Mouse (Mus musculus): ENCODE results near the gene Arl3. TPM values are rescaled to one million over a fixed set of nuclear protein-coding genes. Genes with fewer than 3 reads are reported as not detected.

Arl3 gene
- polyA plus RNA-seq, 1 experiment from 2014 or later, result 246 TPM

- no peak overlapping the region for H3K9ac ChIP-seq (replicated peaks; ENCODE audit: low read depth, low read length)
- H3K27ac ChIP-seq (ENCODE audit: low read length), result no peak overlapping the region
- WGBS, result 73% methylated on average over 2 of the region's 2 CpGs
- H3K27me3 ChIP-seq (replicated peaks; ENCODE audit: control insufficient read depth, insufficient read depth, low read length), result no peaks in the 10 kb centered on the region
- 0 out of 2 replicates have a peak, but pooled peaks cover 5% of the 10 kb centered on the region for H3K36me3 ChIP-seq (ENCODE audit: control insufficient read depth, insufficient read depth)
- peaks cover 20% of the 10 kb centered on the region for H3K4me1 ChIP-seq (replicated peaks; ENCODE audit: control insufficient read depth, insufficient read depth, low read length)
- H3K9me3 ChIP-seq (ENCODE audit: control insufficient read depth, low read length), result no peaks in the 10 kb centered on the region
- no peak for ATAC-seq
- H3K4me3 ChIP-seq (replicated peaks; ENCODE audit: low read length), result no peak overlapping the region
- no peak overlapping the region for H3K4me2 ChIP-seq (ENCODE audit: low read length)
Observed at GRCm38 (mm10) chr19:46486709-46487108, 86.3 kb downstream of the Arl3 start.

- Histone ChIP-seq H3K27me3 (replicated peaks; ENCODE audit: control insufficient read depth, insufficient read depth, low read length) (no peaks in the 10 kb centered on the region), H3K4me2 (ENCODE audit: low read length) (no peak overlapping the region), H3K4me3 (replicated peaks; ENCODE audit: low read length) (no peak overlapping the region), H3K36me3 (ENCODE audit: control insufficient read depth, insufficient read depth) (0 out of 2 replicates have a peak, but pooled peaks cover 5% of the 10 kb centered on the region), H3K4me1 (replicated peaks; ENCODE audit: control insufficient read depth, insufficient read depth, low read length) (peaks cover 22% of the 10 kb centered on the region), H3K9ac (replicated peaks; ENCODE audit: low read depth, low read length) (no peak overlapping the region), H3K27ac (ENCODE audit: low read length) (no peak overlapping the region), H3K9me3 (ENCODE audit: control insufficient read depth, low read length) (no peaks in the 10 kb centered on the region)
- no peak for ATAC-seq
- WGBS, result 79% methylated on average over 9 of the region's 9 CpGs
Observed at GRCm38 (mm10) chr19:46485847-46486246, 87.2 kb downstream of the Arl3 start.

- H3K4me1 ChIP-seq (replicated peaks; ENCODE audit: control insufficient read depth, insufficient read depth, low read length), result peaks cover 19% of the 10 kb centered on the region
- 56% methylated on average over 4 of the region's 5 CpGs for WGBS
- ATAC-seq, result no peak
Observed at GRCm38 (mm10) chr19:46484518-46484917, 88.5 kb downstream of the Arl3 start.

GRCm38 (mm10) chr19:46483701-46484328 is 89.2 kb downstream of the Arl3 start:
- Histone ChIP-seq H3K4me3 (replicated peaks; ENCODE audit: low read length) (no peak overlapping the region), H3K9me3 (ENCODE audit: control insufficient read depth, low read length) (no peaks in the 10 kb centered on the region), H3K4me1 (replicated peaks; ENCODE audit: control insufficient read depth, insufficient read depth, low read length) (peaks cover 19% of the 10 kb centered on the region), H3K27ac (ENCODE audit: low read length) (peak overlapping the region; percentile 77), H3K27me3 (replicated peaks; ENCODE audit: control insufficient read depth, insufficient read depth, low read length) (no peaks in the 10 kb centered on the region), H3K36me3 (ENCODE audit: control insufficient read depth, insufficient read depth) (0 out of 2 replicates have a peak, but pooled peaks cover 5% of the 10 kb centered on the region), H3K4me2 (ENCODE audit: low read length) (no peak overlapping the region), H3K9ac (replicated peaks; ENCODE audit: low read depth, low read length) (no peak overlapping the region)
- 48% methylated on average over 15 of the region's 15 CpGs for WGBS
- peak; percentile 55; the same call in 1 of the 2 replicates for ATAC-seq

More at GRCm38 (mm10) chr19:46484518-46484917, 88.5 kb downstream of the Arl3 start:
- Histone ChIP-seq H3K27ac (ENCODE audit: low read length) (peak overlapping the region; percentile 77; the same call in 1 of the 2 replicates), H3K4me3 (replicated peaks; ENCODE audit: low read length) (no peak overlapping the region), H3K4me2 (ENCODE audit: low read length) (no peak overlapping the region), H3K27me3 (replicated peaks; ENCODE audit: control insufficient read depth, insufficient read depth, low read length) (no peaks in the 10 kb centered on the region), H3K9ac (replicated peaks; ENCODE audit: low read depth, low read length) (no peak overlapping the region), H3K36me3 (ENCODE audit: control insufficient read depth, insufficient read depth) (0 out of 2 replicates have a peak, but pooled peaks cover 5% of the 10 kb centered on the region), H3K9me3 (ENCODE audit: control insufficient read depth, low read length) (no peaks in the 10 kb centered on the region)

GRCm38 (mm10) chr19:46482896-46483516 is 90.0 kb downstream of the Arl3 start:
- H3K4me1 ChIP-seq (replicated peaks; ENCODE audit: control insufficient read depth, insufficient read depth, low read length), result peaks cover 19% of the 10 kb centered on the region
- 34% methylated on average over 17 of the region's 17 CpGs for WGBS
- no peaks in the 10 kb centered on the region for H3K9me3 ChIP-seq (ENCODE audit: control insufficient read depth, low read length)
- ATAC-seq, result no peak
- no peaks in the 10 kb centered on the region for H3K27me3 ChIP-seq (replicated peaks; ENCODE audit: control insufficient read depth, insufficient read depth, low read length)
- H3K27ac ChIP-seq (ENCODE audit: low read length), result no peak overlapping the region
- H3K9ac ChIP-seq (replicated peaks; ENCODE audit: low read depth, low read length), result no peak overlapping the region
- 0 out of 2 replicates have a peak, but pooled peaks cover 5% of the 10 kb centered on the region for H3K36me3 ChIP-seq (ENCODE audit: control insufficient read depth, insufficient read depth)
- H3K4me3 ChIP-seq (replicated peaks; ENCODE audit: low read length), result no peak overlapping the region
- H3K4me2 ChIP-seq (ENCODE audit: low read length), result no peak overlapping the region

GRCm38 (mm10) chr19:46481756-46482155 is 91.2 kb downstream of the Arl3 start:
- Histone ChIP-seq H3K36me3 (ENCODE audit: control insufficient read depth, insufficient read depth) (0 out of 2 replicates have a peak, but pooled peaks cover 5% of the 10 kb centered on the region), H3K4me2 (ENCODE audit: low read length) (no peak overlapping the region), H3K9ac (replicated peaks; ENCODE audit: low read depth, low read length) (no peak overlapping the region), H3K4me3 (replicated peaks; ENCODE audit: low read length) (no peak overlapping the region), H3K27ac (ENCODE audit: low read length) (no peak overlapping the region), H3K27me3 (replicated peaks; ENCODE audit: control insufficient read depth, insufficient read depth, low read length) (no peaks in the 10 kb centered on the region), H3K4me1 (replicated peaks; ENCODE audit: control insufficient read depth, insufficient read depth, low read length) (peaks cover 19% of the 10 kb centered on the region), H3K9me3 (ENCODE audit: control insufficient read depth, low read length) (no peaks in the 10 kb centered on the region)
- ATAC-seq, result no peak
- WGBS, result 22% methylated on average over 4 of the region's 4 CpGs

- Histone ChIP-seq H3K27me3 (replicated peaks; ENCODE audit: control insufficient read depth, insufficient read depth, low read length) (no peaks in the 10 kb centered on the region), H3K4me2 (ENCODE audit: low read length) (no peak overlapping the region), H3K4me3 (replicated peaks; ENCODE audit: low read length) (no peak overlapping the region), H3K27ac (ENCODE audit: low read length) (no peak overlapping the region), H3K9ac (replicated peaks; ENCODE audit: low read depth, low read length) (no peak overlapping the region), H3K9me3 (ENCODE audit: control insufficient read depth, low read length) (no peaks in the 10 kb centered on the region), H3K4me1 (replicated peaks; ENCODE audit: control insufficient read depth, insufficient read depth, low read length) (peaks cover 19% of the 10 kb centered on the region), H3K36me3 (ENCODE audit: control insufficient read depth, insufficient read depth) (0 out of 2 replicates have a peak, but pooled peaks cover 3% of the 10 kb centered on the region)
- ATAC-seq, result no peak
- 14% methylated on average over 3 of the region's 3 CpGs for WGBS
Observed at GRCm38 (mm10) chr19:46481352-46481751, 91.6 kb downstream of the Arl3 start.

Other genes with a start within 250 kb of the Arl3 start
- gene Psd, start 246.0 kb downstream of the Arl3 start, polyA plus RNA-seq (2015; fragmentation: Nextera tagmentation; extraction: Ambion mirVana), result 74.1 and 89.8 TPM in 2 replicates
- gene Fbxl15, start 245.0 kb downstream of the Arl3 start, polyA plus RNA-seq (2015; fragmentation: Nextera tagmentation; extraction: Ambion mirVana), result 40.1 and 44.2 TPM in 2 replicates
- gene Cuedc2, start 234.5 kb downstream of the Arl3 start, polyA plus RNA-seq (2015; fragmentation: Nextera tagmentation; extraction: Ambion mirVana), result 375 and 392 TPM in 2 replicates
- 12.2 and 12.3 TPM in 2 replicates for gene Mfsd13a, start 232.1 kb downstream of the Arl3 start, polyA plus RNA-seq (2015; fragmentation: Nextera tagmentation; extraction: Ambion mirVana)
- gene 2310034G01Rik, start 222.9 kb downstream of the Arl3 start, polyA plus RNA-seq (2015; fragmentation: Nextera tagmentation; extraction: Ambion mirVana), result 2.1 and 3.0 TPM in 2 replicates
- 400 and 401 TPM in 2 replicates for gene Actr1a, start 177.4 kb downstream of the Arl3 start, polyA plus RNA-seq (2015; fragmentation: Nextera tagmentation; extraction: Ambion mirVana)
- 26.4 and 32.3 TPM in 2 replicates for gene Sufu, start 176.3 kb downstream of the Arl3 start, polyA plus RNA-seq (2015; fragmentation: Nextera tagmentation; extraction: Ambion mirVana)
- gene Trim8, start 71.5 kb downstream of the Arl3 start, polyA plus RNA-seq (2015; fragmentation: Nextera tagmentation; extraction: Ambion mirVana), result 24.5 and 27.7 TPM in 2 replicates
- 14.3 and 14.8 TPM in 2 replicates for gene Sfxn2, start 167 bp upstream of the Arl3 start, polyA plus RNA-seq (2015; fragmentation: Nextera tagmentation; extraction: Ambion mirVana)
- gene Wbp1l, start 25.9 kb upstream of the Arl3 start, polyA plus RNA-seq (2015; fragmentation: Nextera tagmentation; extraction: Ambion mirVana), result 39.1 and 41.3 TPM in 2 replicates
- gene Cyp17a1, start 100.0 kb upstream of the Arl3 start, polyA plus RNA-seq (2015; fragmentation: Nextera tagmentation; extraction: Ambion mirVana), result 0.33 TPM in 1 of 2 replicates, not detected in the other
- gene Borcs7, start 116.7 kb upstream of the Arl3 start, polyA plus RNA-seq (2015; fragmentation: Nextera tagmentation; extraction: Ambion mirVana), result 12.2 and 14.0 TPM in 2 replicates
- gene As3mt, start 134.3 kb upstream of the Arl3 start, polyA plus RNA-seq (2015; fragmentation: Nextera tagmentation; extraction: Ambion mirVana), result 17.4 and 18.5 TPM in 2 replicates
- gene Cnnm2, start 188.4 kb upstream of the Arl3 start, polyA plus RNA-seq (2015; fragmentation: Nextera tagmentation; extraction: Ambion mirVana), result 2.9 and 3.8 TPM in 2 replicates

All from forebrain, embryonic 16.5 days (tissue).